Mouse (Mus musculus): ENCODE data around the gene Syp.

Gene Syp

DNA sequence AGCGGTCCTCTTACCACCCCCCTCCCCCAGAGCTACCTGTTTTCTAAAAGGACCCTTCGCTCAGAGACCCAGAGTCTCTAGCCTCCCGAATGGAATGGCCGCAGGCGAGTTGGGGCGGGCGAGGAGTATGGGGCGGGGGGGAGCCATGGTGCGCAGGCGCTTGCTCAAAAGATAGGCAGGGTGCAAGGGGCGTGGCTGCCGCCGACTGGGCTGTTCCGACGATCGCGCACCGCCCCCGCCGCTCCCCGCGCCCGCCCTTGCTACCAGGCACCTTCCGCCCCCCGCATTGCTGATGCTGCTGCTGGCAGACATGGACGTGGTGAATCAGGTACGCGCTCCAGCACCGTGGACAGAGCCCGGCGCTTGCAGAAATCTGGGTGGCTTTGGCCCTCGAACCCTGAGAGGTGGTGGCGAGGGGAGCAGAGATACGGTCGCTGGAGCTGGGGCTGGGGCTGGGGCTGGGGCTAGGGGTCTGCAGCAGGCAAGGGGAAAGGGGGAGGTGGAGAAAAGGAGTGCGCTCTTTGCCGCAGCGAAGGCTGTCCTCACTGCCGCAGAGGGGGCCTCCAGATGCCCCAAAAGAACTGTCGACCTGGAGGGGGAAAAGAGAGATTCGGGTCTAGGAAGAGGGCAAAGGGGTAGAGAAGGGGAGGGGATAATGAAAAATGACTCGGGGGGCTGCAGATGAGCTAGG, at the start of gene Syp:
Syp (plus strand) TSS at position 71 of the 691 bp plus-strand sequence.
- peak; percentile 90 for DNase-seq (ENCODE audit: low read depth, low spot score)

DNA sequence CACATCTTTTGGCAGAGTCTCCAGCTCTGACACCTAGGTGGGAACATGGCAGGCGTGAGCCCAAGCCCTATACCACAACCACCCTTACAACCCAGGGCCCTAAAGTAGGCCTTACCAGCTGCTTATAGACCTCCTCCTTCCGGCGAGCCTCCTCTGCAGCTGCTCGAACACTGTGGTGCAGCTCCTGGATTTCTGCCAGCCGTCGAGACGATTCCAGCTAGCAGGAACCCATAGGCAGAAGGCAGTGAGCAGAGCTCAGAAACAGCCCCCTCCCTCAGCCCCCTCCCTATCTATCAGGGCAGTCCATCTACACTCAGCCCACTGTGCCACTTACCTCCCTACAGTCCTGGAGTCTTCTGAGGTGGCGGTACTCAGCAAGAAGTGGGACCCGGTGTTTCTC, 42.9 kb upstream of the Syp start:
- DNase-seq (ENCODE audit: low read depth, low spot score) = no peak

DNA sequence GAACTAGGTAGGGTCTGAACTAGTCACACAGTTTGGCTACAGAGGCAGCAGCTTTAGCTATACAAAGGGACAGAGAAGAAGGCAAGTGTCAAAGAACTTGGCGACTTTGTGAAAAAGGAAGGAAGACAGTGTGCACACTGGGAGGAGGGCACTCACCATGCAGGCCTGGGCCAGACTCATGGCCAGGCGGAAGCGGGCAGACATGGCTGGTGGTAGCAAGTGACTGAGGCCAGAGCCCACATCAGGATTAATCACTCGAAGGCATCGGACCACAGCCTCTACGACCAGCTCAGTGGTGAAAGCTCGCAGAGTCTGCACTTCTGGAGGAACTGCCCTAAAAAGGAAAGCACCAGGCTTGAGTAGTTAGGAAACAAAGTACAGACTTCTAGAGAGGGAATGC, 34.3 kb upstream of the Syp start:
- no peak for DNase-seq (ENCODE audit: low read depth, low spot score)

DNA sequence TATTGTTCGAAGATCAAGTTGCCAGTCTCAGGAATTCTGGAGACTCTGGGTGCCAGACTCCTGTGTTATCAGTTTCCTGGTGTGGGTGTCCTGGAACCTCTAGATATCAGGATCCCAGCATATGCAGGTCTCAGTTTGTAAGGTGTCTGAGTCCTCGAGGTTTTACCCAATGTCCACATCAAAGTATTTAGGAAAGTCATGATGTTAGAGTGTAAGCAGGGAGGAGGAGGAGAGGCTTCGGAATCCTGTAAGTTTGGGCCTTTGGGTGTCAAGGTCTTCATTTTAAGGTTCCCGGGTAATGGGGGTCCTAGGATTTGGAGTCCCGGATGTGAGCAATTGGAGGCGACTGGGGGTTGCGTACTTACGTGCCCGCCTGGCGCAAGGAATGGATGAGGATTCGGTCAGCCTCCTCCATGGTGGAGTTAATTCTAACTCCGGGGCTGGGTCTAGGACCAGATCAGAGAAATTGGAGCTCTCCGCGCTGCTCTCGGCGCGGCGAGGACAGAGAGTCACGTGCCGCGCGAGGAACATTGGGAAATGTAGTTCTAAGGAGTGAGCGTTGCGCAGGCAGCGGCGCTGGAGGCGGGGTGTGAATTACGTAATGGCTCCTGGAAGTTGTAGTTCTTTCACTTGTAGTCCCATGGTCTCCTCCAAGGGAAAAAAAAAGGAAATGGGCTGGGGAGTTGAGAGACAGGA, 33.2 kb upstream of the Syp start, which contains the start of gene Ccdc22:
Ccdc22 (minus strand) TSS at position 639 of the 696 bp plus-strand sequence.
- DNase-seq (ENCODE audit: low read depth, low spot score) = peak; percentile 86

DNA sequence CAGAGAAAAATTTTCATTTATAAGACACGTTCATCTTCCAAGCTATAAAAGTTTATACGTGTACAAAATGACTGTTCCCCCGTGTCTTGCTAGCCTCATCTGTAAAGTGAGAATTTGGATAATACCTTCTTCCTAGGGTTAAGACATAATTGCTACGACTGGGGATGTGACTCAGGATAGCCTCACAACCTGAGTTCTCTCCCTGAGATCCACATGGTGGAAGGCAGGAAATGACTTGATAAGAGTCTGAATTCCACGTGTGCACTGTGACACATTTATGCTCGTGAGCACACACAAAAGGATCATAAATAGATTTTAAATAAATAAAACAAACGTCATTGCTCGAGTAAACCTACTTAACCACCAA, 32.7 kb upstream of the Syp start:
- no peak for DNase-seq (ENCODE audit: low read depth, low spot score)

DNA sequence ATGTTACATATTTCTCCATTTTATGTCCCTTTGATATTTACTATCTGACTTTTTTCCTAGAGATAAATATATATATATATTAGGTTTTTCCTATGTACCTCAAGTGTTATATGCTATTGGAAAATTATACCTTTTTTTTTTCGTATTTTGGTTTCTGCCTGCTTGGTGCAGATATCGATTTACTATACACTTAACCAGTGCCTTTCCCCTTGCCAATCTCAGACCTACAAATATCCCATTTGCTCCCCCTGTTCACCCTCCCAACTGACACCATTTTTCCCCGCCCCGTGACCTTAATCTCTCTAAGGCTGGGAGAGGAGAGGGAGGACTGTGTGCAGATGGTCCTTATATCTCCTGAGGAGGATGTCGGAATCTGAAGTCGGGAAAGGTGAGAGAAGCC, 31.5 kb upstream of the Syp start, which contains the start of gene Cacna1f:
Cacna1f (plus strand) TSS at position 301 of the 400 bp plus-strand sequence.
- no peak for DNase-seq (ENCODE audit: low read depth, low spot score)

DNA sequence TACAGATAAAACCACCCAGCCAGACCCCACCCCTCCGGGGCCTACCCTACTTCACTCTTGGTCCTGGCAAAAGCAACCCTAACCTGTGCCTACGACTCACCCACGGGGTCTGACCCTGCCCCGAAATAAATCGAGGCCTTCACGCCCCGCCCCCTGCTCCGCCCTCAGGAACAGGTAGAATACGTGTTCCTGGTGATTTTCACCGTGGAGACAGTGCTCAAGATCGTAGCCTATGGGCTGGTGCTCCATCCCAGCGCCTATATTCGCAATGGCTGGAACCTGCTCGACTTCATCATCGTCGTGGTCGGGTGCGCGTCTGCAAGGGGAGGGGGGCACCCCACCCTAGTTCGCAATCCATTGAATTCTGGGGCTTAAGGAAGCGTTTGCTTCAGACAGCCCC, 28.2 kb upstream of the Syp start:
- no peak for DNase-seq (ENCODE audit: low read depth, low spot score)

DNA sequence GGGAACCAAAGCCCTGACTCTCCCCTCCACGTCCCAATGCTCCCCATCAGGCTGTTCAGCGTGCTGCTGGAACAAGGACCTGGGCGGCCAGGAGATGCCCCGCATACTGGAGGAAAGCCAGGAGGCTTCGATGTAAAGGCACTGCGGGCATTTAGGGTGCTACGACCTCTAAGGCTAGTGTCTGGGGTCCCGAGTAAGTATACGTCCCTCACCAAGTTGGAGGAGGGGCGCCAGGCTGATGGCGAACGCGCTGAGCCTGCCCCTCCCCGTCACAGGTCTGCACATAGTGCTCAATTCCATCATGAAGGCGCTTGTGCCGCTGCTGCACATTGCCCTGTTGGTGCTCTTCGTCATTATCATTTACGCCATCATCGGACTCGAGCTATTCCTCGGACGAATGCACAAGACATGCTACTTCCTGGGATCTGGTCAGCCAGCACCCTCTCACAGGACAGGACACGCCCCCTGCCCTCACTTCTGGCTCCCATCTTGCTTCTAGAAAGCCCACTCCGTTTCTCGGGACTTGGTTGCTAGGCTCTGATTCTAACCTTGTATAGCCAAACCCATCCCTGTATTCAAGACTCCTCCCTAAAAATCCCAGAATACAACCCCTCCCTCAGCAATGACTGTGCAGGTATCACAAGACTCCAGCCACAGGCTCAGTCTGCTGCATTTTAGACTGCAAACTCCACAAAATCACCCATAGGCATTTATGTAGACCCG, 27.6 kb upstream of the Syp start:
- DNase-seq (ENCODE audit: low read depth, low spot score) = peak; percentile 60

DNA sequence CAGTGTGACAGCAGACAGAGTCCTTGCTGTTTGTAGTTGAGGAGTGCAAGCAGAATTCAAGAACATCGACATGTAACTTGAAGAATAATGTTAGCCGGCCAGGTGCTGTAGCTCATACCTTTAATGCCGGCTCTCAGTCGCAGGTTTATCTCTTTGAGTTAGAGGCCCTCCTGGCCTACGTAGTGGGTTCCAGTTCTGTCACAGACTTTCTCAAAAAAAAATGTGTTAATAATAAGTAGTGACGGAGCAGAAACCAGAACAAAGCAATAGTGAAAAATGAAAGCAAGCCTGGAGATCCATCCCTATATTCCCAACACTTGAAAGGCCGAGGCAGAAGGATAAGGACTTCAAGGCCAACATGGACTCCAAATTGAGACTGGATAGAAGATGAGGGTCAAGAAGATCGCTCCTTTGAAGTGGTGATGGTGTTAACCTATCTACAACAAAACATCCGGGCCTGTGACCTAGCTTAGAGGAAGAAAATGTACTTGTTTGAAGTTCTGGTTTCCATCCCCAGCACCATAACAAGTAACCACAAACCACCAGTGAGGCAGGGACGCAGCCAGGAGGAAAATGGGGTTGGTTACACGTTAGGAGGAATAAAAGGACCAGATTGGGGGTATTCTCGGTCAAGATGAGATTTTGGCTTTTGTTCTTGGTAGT, 20.3 kb upstream of the Syp start:
- no peak for DNase-seq (ENCODE audit: low read depth, low spot score)

DNA sequence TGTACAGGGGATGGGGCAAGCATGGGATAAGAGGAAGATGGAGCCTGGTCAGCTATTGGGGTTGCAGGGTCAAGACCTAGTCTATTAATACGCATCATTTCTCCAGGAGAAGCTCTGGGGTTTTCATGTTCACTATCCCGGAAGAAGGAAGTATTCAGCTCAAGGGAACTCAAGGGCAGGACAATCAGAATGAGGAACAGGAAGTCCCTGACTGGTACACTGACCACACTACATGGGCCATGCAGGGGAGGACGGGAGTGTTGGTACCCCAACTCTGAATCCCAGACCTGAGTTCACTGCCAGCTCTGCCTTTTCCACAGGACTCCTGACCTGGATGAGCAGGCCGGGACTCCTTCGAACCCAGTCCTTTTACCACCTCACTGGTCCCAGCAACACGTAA, 5.7 kb upstream of the Syp start:
- no peak for DNase-seq (ENCODE audit: low read depth, low spot score)

DNA sequence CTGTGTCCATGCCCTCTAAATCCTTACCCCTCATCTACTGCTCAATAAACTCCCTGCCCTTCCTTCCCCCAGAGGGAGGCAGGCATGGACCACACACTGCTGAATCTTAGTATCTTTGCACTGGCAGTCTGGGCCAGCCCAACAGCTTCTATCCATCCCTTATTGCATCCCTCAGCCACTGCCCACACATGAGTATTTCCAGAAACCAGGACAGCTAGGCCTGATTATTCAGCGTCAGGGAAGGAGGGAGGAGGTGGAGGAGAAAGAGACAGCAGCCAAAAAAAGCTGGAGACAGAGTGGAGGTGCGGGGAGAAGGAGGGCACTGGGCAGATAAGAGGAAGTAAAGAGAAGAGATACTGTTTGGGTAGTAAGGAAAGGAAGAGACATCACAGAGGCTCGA, 3.2 kb upstream of the Syp start:
- no peak for DNase-seq (ENCODE audit: low read depth, low spot score)

DNA sequence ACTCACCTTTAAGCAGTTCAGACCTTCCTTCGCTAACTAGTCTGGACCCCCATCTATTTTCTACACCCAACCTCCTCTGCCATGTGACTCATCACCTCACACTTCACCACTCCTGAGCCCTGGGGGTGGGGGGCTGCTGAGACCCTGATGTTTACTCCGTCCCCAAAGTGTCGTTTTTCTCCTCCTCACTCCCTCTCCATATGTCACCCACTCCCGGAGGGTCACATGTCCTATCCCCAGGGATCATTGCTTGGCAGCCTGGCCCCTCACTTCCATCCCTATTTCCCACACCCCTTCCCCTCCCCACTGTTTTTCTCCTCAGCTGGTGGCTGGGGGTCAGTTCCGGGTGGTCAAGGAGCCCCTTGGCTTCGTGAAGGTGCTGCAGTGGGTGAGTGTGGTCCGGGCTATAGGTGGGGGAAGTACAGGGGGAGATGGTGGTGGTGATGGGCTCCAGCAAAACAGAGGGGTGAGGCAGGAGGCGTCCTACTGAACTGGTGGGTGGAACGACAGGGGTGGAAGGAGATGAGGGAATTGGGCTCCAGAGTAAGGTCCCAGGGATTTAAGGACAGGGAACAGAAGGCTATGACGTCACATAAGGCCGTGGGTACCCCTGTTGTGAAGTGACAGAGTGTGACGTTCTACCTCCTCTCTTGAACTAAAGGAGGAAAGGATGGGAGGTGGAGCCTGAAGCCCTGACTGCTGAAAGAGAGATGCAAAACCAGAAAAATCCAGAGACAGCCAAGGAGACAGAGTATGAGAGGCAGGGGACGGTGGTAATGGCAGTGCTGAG, 1.5 kb downstream of the Syp start:
- no peak for DNase-seq (ENCODE audit: low read depth, low spot score)

DNA sequence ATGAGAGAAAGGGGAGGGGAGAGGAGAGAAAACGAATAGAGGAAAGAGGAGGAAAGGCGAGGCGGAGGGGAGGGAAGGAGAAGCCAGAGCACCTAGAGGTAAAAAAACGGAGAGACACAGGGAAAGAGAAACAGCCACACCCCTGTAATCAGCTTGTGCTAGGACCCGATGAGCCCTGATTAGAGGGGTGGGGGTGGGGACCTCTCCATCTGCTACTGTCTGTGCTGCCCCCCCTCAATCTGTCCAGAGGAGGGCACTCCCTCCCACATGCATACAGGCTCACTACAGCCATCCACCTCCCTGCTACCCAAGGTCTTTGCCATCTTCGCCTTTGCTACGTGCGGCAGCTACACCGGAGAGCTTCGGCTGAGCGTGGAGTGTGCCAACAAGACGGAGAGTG, 2.5 kb downstream of the Syp start:
- DNase-seq (ENCODE audit: low read depth, low spot score) = peak; percentile 11

DNA sequence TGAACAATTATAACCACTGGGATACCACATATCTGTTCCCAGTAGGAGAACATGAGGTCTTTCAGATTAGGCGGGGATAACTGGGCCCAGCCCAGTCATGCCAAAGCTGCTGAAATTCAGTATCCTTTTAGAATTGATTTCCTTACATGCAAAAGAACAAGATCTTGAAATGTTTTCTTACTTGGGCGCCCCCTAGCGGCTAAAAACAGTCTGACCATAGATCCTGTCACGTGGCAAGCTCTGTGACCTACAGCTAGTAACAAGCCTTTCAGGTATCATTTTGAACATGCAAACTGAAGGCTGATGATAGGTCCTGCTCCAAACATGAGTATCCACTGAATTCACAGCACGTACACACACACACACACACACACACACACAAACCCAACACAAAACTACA, 7.1 kb downstream of the Syp start:
- peak; percentile 85 for DNase-seq (ENCODE audit: low read depth, low spot score)

DNA sequence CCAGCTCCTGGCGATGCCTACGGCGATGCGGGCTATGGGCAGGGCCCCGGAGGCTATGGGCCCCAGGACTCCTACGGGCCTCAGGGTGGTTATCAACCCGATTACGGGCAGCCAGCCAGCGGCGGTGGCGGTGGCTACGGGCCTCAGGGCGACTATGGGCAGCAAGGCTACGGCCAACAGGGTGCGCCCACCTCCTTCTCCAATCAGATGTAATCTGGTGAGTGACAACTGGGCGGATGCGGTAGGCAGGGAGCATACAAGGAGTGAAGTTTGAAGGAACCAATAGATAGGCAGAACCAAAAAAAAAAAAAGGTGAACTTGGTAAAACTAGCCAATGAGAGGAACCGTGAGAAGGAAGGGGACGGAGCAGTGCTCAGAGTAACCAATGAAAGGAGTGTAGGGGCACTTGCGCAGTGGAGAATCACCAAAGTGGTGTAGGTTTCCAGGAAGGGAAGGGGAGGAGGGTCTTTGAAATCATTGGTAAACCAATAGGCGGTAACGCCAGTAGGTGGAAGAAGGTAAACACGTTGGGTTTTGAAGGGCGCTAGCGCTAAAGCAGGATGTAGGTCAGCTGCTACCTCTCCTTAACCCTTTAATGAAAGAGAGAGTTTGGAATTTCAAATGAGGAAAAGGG, 10.5 kb downstream of the Syp start:
- peak; percentile 99 for DNase-seq (ENCODE audit: low read depth, low spot score)

DNA sequence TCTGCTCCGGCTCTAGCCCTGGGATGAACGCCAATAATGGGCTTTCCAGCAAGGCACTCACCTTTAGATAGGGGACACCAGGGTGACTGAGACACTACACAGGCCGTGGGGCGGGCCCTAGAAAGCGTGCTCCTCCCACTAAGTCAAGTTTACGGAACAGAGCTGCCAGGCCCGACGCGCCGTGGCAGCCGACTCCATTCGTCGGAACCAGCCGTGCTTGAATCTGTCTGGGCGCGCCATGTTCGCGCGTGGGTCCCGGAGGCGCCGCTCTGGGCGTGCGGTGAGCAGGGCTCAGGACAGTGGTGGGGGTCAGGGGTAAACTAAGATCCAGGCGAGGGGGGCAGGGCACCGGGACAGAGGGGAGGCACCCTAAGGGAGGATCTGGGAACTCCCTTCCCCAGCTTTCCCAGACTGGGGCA, 19.0 kb downstream of the Syp start, which contains the start of gene Prickle3:
Prickle3 (plus strand) TSS at position 40 of the 419 bp plus-strand sequence.
- DNase-seq (ENCODE audit: low read depth, low spot score) = peak; percentile 52

DNA sequence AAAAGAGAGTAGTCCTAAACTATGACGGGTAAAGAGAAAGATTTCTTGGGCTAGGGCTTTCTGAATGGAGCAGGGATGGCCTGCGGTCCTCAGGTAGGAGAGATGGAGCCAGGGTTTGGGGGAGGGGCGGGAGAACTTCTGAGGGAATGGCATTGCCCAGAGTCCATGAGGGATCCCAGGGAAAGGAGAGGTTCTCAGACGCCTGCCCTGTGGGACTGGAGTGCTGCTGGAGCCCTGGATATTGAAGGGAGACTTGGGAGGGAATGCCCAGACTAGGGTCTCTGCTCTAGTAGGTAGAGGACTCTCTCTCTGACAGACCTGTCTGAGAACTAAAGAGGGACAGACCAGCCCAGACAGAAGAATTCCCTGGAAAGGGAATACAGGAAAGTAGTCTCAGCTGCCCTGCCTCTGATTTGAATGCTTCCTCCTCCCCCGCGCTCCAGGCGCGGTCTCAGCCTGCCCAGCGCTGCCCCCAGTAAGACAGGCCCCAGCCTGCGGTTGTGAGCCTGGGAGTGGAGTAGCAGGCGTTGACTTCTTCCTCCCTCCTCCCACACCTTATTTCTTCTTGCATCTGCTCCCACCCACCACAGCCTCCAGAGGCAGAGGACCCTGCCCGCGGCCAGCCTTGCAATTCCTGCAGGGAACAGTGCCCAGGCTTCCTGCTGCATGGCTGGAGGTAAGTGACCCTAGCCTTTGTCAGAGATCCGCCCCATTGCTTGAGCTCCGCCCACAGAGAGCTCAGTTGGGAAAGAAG, 19.9 kb downstream of the Syp start:
- DNase-seq (ENCODE audit: low read depth, low spot score) = peak; percentile 70

DNA sequence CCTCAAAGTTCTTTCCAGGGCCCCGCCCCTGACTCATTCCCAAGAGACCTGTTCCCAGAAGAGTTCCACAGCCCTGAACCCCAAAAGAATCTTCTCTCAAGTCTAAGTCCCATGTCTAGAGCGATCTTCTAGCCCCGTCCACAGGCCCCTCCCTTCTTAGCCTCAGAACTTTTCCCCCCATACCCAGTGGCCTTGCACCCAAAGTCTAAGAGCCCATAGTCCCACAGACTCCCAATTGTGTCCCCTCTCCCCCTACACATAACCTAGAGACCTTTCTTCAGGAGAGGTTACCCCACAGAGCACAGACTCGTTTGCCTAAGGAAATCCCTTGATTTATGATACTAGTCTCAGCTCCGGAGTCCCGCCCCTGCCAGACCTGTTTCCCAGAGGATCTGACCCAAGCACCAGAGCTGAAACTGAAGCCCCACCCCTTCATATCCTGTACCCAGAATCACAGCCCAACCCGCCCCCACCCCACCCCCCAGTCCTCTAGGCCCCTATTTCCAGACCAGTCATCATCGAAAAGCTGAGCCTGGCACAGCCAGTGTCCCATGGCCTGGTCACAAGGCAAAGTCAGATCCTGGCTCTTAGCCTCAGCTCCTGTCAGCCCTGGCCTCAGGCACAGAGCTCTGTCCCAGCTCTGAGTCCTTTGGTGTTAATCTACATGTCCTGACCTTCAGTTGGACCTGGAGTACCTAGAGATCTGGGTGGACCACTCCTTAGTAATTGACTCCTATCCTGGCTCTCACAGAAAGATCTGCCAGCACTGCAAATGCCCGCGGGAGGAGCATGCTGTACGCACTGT, 20.7 kb downstream of the Syp start:
- DNase-seq (ENCODE audit: low read depth, low spot score) = peak; percentile 49

DNA sequence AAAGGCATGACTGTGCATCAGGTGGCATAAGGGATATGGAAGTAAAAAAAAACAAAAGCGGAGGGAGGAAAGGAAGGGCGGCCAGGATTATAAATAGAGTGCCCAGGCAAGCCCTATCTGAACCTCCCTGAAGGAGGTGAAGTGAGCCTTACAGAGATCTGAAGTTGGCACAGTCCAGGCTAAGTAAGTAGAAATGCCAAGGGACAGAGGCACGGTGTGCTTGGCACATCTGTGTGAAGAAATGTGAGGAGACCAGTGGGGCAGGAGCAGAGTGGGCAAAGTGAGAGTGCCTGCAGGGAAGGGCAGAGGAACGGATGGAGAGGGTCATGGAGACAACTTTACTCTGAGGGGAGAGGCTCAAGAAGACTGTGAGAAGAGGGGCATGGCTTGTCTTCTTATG, 22.8 kb downstream of the Syp start:
- no peak for DNase-seq (ENCODE audit: low read depth, low spot score)
